Mouse (Mus musculus): ENCODE data around the gene Hpd. TPM values are rescaled to one million over a fixed set of nuclear protein-coding genes. Genes with fewer than 3 reads are reported as not detected.

Hpd gene
- polyA plus RNA-seq (2014; fragmentation: Illumina TruSeq; extraction: RNeasy Lipid Tissue Mini Kit (QIAGEN cat#74804)): not detected

DNA sequence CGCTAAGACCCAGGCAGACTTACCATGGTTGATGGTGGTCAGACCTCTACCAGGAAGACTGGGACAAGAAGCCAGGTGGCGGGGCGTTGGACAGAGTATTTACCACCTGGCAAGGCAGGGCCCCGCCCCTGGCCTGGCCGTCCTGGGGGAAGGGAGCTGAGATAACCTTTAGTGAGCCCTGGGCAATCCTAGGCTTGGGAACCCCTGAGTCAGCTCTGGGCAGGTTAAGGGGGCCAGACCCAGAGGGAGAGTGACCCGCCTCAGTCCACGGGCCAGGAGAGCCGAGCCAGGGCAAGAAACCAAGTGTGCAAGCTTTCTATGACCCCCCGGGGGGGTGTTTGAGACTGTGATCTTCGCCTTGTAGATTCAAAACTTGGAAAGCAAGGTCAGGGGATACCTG lies at the start of gene Hpd:
Gene Hpd, minus strand, starts transcription at position 77 of the 400 bp plus-strand sequence.

DNA sequence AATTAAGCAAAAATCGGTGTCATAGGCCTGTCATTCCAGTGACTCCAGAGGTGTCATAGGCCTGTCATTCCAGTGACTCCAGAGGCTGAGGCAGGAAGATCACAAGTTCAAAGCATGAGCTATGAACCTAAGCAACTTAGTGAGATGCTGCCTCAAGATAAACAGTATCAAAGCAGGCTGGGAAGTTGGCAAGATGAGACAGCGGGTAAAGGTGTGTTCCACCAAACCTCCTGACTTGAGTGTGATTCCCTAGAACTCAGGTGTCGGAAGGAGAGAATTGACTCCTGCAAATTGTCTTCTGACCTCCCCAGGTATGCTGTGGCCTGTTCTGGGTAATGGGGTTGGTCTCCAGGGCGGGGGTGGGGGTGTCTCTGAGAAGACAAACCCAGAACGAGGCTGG lies 13.2 kb downstream of the Hpd start, which contains the start of gene Psmd9:
Gene Psmd9, plus strand, starts transcription at position 130 of the 400 bp plus-strand sequence.

DNA sequence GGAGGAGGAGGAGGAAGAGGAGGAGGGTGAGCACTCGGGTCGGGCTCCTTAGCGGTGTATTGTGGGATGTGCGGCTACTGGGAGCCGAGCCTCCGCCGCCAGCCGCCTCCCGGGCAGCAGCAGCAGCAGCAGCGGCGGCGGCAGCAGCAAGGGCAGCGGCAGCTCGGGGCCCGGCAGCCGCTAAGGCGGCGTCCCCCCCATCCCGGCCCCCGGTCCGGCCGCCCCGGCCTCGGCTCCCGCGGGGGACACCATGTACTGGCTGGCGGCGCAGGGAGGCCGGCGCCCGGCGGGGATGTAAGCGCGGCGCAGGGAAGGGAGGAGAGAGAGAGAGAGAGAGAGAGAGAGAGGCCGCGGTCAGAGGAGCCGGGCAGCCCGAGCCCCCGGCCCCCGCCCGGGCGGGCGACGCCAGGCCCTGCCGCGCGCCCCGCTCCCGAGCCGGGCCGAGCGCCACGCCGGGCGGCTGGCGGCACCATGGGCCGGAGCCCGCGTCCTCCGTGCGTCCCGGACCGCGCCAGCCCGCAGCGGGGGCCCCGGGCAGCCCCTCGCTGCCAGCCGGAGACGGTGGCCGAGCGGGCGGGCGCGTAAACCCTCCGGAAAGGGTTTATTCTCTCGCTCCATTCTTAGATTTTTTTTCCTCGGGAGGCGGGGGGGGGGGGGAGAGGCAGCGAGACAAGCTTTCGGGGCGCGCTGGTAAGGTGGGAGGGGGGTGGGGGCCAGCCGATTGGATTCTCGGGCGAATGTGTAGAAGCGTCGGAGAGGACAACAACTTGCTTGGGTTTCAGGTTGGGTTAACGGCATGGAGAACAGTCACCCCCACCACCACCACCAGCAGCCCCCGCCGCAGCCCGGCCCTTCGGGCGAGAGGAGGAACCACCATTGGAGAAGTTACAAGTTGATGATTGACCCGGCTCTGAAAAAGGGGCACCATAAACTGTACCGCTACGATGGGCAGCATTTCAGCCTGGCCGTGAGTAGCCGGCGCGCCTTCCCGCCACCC lies 40.1 kb downstream of the Hpd start, which contains the start of gene Setd1b:
Gene Setd1b, plus strand, starts transcription at position 33 of the 997 bp plus-strand sequence.

DNA sequence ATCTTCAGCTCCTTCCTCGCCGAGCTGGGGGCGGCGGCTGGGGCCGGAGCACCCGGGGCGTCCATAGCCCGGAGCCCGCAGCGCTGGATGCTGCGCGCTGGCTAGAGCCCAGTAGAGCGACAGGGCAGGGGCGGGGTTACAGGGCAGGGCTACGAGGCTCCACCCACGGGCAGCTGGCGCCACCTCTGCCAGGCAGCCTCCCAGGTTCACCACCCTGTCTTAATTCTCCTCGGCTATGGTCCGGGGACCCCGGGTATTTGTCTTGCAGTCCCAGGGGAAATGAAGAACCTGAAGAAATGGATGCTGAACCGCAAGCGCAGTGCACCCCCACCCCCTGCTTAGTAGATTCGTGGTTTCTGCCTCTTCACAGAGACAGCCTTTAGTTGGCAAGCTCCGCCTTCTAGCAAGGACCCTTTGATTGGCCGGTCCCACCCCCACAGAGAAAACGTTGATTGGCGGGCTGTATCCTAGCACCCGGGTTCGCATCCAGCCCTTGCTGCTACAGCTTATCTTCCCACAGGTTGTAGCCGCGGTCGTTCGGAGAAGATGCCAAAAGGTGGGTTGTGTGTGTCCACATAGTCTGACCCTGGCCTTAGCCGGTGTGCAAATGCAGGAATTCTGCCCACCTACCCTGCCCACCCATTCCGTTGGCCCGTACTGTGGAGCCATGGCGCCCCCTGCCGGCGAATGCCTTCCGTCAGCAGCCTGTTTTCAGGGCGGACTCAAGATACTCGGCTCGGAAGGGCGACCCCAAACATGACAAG lies 50.0 kb downstream of the Hpd start, which contains the start of gene Rhof:
Gene Rhof, minus strand, starts transcription at position 385 of the 764 bp plus-strand sequence.

Other genes starting within 250 kb of the Hpd start
- 34.4 TPM for gene Kdm2b, start 192.9 kb downstream of the Hpd start, polyA plus RNA-seq (2014; fragmentation: Illumina TruSeq; extraction: RNeasy Lipid Tissue Mini Kit (QIAGEN cat#74804))
- 1.2 TPM for gene Orai1, start 167.7 kb downstream of the Hpd start, polyA plus RNA-seq (2014; fragmentation: Illumina TruSeq; extraction: RNeasy Lipid Tissue Mini Kit (QIAGEN cat#74804))
- gene Morn3, start 135.7 kb downstream of the Hpd start, polyA plus RNA-seq (2014; fragmentation: Illumina TruSeq; extraction: RNeasy Lipid Tissue Mini Kit (QIAGEN cat#74804)): not detected
- 2.9 TPM for gene Tmem120b, start 114.3 kb downstream of the Hpd start, polyA plus RNA-seq (2014; fragmentation: Illumina TruSeq; extraction: RNeasy Lipid Tissue Mini Kit (QIAGEN cat#74804))
- gene Rhof, start 50.0 kb downstream of the Hpd start, polyA plus RNA-seq (2014; fragmentation: Illumina TruSeq; extraction: RNeasy Lipid Tissue Mini Kit (QIAGEN cat#74804)): not detected
- gene Setd1b, start 40.5 kb downstream of the Hpd start, polyA plus RNA-seq (2014; fragmentation: Illumina TruSeq; extraction: RNeasy Lipid Tissue Mini Kit (QIAGEN cat#74804)): 5.4 TPM
- 6.9 TPM for gene Psmd9, start 13.3 kb downstream of the Hpd start, polyA plus RNA-seq (2014; fragmentation: Illumina TruSeq; extraction: RNeasy Lipid Tissue Mini Kit (QIAGEN cat#74804))
- gene Wdr66, start 69.4 kb upstream of the Hpd start, polyA plus RNA-seq (2014; fragmentation: Illumina TruSeq; extraction: RNeasy Lipid Tissue Mini Kit (QIAGEN cat#74804)): 1.1 TPM
- 5.5 TPM for gene Bcl7a, start 161.1 kb upstream of the Hpd start, polyA plus RNA-seq (2014; fragmentation: Illumina TruSeq; extraction: RNeasy Lipid Tissue Mini Kit (QIAGEN cat#74804))
- 13.4 TPM for gene Mlxip, start 212.1 kb upstream of the Hpd start, polyA plus RNA-seq (2014; fragmentation: Illumina TruSeq; extraction: RNeasy Lipid Tissue Mini Kit (QIAGEN cat#74804))